Mouse (Mus musculus) myocyte (in vitro differentiated cells): ENCODE results near the gene Prkn. TPM values are rescaled to one million over a fixed set of nuclear protein-coding genes. Genes with fewer than 3 reads are reported as not detected.
A peak's percentile ranks its signal among the peaks of the same experiment; 100 is the strongest.
"Not testable (repeated sequence)": the region's sequence is repeated elsewhere in the genome, so short reads cannot be mapped to it uniquely, and the experiment has no call there.

Experiments
- H3K27me3 ChIP-seq: one replicate; pipeline ENCODE4 v1.6.1; 2011; ENCODE audit not compliant: control insufficient read depth, insufficient read depth, insufficient read length
- H3K36me3 ChIP-seq: one replicate; pipeline ENCODE4 v1.6.1; 2011; ENCODE audit not compliant: control insufficient read depth, insufficient read depth
- H3K4me2 ChIP-seq: one replicate; pipeline ENCODE4 v1.6.1; 2011; ENCODE audit warnings: low read depth, control low read depth
- H3K4me3 ChIP-seq: one replicate; pipeline ENCODE4 v1.5.1; 2011; ENCODE audit warnings: mild to moderate bottlenecking, control low read depth, moderate library complexity
- H3K79me2 ChIP-seq: one replicate; pipeline ENCODE4 v1.6.1; 2011; ENCODE audit not compliant: control insufficient read depth, insufficient read depth
- H3ac ChIP-seq: one replicate; pipeline ENCODE4 v1.6.1; 2011; ENCODE audit not compliant: control insufficient read depth, insufficient read length
- CEBPB ChIP-seq: IDR thresholded peaks from 2 replicates; pipeline ENCODE4 v1.6.1; 2011; ENCODE audit warnings: mild to moderate bottlenecking, moderate library complexity; ENCODE audit not compliant: poor library complexity, insufficient read depth, severe bottlenecking
- E2F4 ChIP-seq: IDR thresholded peaks from one replicate; pipeline ENCODE4 v1.6.1; 2011; ENCODE audit warnings: mild to moderate bottlenecking, control low read depth, moderate library complexity; ENCODE audit not compliant: insufficient read depth
- MAX ChIP-seq: IDR thresholded peaks from one replicate; pipeline ENCODE4 v1.6.1; 2011; ENCODE audit warnings: low read depth, mild to moderate bottlenecking, control low read depth
- MYOD1 ChIP-seq, 3 experiments: IDR thresholded peaks; one replicate each; pipeline ENCODE4 v1.6.1; 2011; ENCODE audit warnings: control low read depth in 2 of 3, low read depth in 2 of 3, mild to moderate bottlenecking in 2 of 3, moderate library complexity in 1 of 3; ENCODE audit not compliant: insufficient read length in 2 of 3, control insufficient read depth in 1 of 3
- MYOG ChIP-seq, 3 experiments: IDR thresholded peaks; one replicate each; pipeline ENCODE4 v1.6.1; 2011; ENCODE audit warnings: control low read depth in 2 of 3, low read depth in 2 of 3, mild to moderate bottlenecking in 2 of 3; ENCODE audit not compliant: insufficient read length in 2 of 3, control insufficient read depth in 1 of 3, insufficient read depth in 1 of 3
- POLR2A ChIP-seq: IDR thresholded peaks from one replicate; pipeline ENCODE4 v1.6.1; 2011; ENCODE audit warnings: low read depth, mild to moderate bottlenecking, control low read depth, moderate library complexity; ENCODE audit not compliant: insufficient read length
- POLR2AphosphoS2 ChIP-seq: IDR thresholded peaks from one replicate; pipeline ENCODE4 v1.6.1; 2011; ENCODE audit warnings: low read depth, control low read depth; ENCODE audit not compliant: insufficient read length
- REST ChIP-seq: IDR thresholded peaks from one replicate; pipeline ENCODE4 v1.6.1; 2011; ENCODE audit warnings: mild to moderate bottlenecking, control low read depth, moderate library complexity; ENCODE audit not compliant: insufficient read depth, insufficient read length
- SRF ChIP-seq: IDR thresholded peaks from one replicate; pipeline ENCODE4 v1.6.1; 2011; ENCODE audit warnings: low read depth; ENCODE audit not compliant: control insufficient read depth, insufficient read length
- TCF12 ChIP-seq: IDR thresholded peaks from one replicate; pipeline ENCODE4 v1.6.1; 2011; ENCODE audit warnings: mild to moderate bottlenecking, control low read depth; ENCODE audit not compliant: poor library complexity, insufficient read depth, severe bottlenecking
- TCF3 ChIP-seq: IDR thresholded peaks from one replicate; pipeline ENCODE4 v1.6.1; 2011; ENCODE audit warnings: low read depth, control low read depth; ENCODE audit not compliant: insufficient read length
- USF1 ChIP-seq: IDR thresholded peaks from one replicate; pipeline ENCODE4 v1.6.1; 2011; ENCODE audit warnings: low read depth, mild to moderate bottlenecking, control low read depth, moderate library complexity
- polyA plus RNA-seq: library from polyadenylated mRNA; unstranded; fragments of >200 nt; fragmentation: generic; extraction: Trizol; gene quantifications from one replicate; pipeline ENCODE4 v1.2.1, GENCODE M21; 2012; ENCODE audit warnings: missing spikeins

Gene Prkn
- polyA plus RNA-seq, 1 experiment = 0.26 TPM

DNA sequence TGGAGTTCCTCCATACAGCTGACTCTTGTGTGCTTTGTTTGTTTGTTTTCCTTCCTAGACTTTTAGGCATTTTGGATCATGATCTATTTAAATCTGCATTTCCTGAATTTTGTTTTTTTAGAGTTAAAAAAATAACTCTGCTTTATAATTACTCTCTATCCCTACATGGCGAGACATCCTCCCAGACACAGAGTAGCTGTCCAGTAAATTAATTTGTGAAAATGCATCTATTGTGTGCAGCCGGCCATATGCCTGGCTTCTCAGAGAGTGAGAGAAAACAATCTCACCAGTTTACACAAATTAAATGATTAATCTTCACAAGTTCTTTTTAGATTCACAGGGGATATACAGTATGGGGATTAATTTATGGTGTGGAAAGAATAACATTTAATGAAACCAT, 357.9 kb downstream of the Prkn start:
- Histone ChIP-seq H3K4me2 (no peak overlapping the region), H3K27me3 (no peaks in the 10 kb centered on the region), H3ac (no peak overlapping the region), H3K4me3 (no peak overlapping the region), H3K79me2 (no peaks in the 10 kb centered on the region), H3K36me3 (no peaks in the 10 kb centered on the region)
- TF ChIP-seq POLR2AphosphoS2 (no peak), TCF12 (no peak), SRF (no peak), REST (no peak), TCF3 (no peak), MYOG (IDR thresholded peaks at IDR 0.05; ENCODE audit: control insufficient read depth in 1 of 3, insufficient read depth in 1 of 3, insufficient read length in 2 of 3, low read depth in 2 of 3) (no peak), POLR2A (no peak), MAX (no peak), USF1 (no peak), CEBPB (no peak), E2F4 (no peak), MYOD1 (IDR thresholded peaks at IDR 0.05; ENCODE audit: control insufficient read depth in 1 of 3, insufficient read length in 2 of 3, low read depth in 2 of 3) (no peak)

DNA sequence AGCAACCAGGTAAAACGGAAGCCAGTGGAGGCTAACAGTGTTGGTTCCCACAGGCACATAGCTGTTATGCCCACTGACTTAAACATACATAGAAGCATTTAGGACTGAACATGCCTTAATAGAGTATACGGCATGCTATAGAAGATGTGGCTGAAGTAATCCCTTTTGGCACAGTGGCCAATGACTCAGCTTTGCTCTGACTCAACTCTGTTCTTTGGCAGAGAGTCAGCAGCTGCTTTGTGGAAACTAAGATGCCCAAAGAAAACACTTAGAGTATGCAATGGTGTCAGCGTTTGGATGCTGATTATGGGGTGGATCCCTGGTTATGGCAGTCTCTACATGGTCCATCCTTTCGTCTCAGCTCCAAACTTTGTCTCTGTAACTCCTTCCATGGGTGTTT, 368.9 kb downstream of the Prkn start:
- H3K27me3 ChIP-seq, H3K4me3 ChIP-seq, H3K79me2 ChIP-seq, H3K36me3 ChIP-seq, H3ac ChIP-seq: not testable (repeated sequence)
- H3K4me2 ChIP-seq = peak overlapping the region; percentile 36

DNA sequence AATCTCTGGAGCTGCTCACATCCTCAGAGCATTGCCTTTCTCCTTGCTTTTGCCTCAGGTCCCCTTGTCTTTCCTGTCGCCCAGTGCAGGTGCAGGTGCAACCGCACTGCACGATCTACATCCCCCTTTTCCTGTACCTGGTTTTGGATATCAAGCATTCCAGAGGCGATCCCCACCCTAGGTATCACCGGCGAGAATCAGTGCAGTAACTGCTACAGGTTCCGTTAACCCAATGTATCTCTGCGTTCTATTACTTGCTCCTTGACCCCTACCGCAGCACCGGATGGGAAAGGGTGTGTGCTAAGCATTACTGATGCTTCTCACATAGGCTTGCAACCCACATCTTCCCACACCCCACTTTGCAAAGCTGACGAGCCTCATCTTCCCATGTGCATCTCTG, 370.8 kb downstream of the Prkn start:
- TF ChIP-seq SRF = no peak
- no peak for TF ChIP-seq POLR2A
- no peak for TF ChIP-seq POLR2AphosphoS2
- no peak overlapping the region for H3K4me3 ChIP-seq
- no peaks in the 10 kb centered on the region for H3K27me3 ChIP-seq
- H3K79me2 ChIP-seq = no peaks in the 10 kb centered on the region
- no peaks in the 10 kb centered on the region for H3K36me3 ChIP-seq
- no peak overlapping the region for H3ac ChIP-seq
- H3K4me2 ChIP-seq = no peak overlapping the region

DNA sequence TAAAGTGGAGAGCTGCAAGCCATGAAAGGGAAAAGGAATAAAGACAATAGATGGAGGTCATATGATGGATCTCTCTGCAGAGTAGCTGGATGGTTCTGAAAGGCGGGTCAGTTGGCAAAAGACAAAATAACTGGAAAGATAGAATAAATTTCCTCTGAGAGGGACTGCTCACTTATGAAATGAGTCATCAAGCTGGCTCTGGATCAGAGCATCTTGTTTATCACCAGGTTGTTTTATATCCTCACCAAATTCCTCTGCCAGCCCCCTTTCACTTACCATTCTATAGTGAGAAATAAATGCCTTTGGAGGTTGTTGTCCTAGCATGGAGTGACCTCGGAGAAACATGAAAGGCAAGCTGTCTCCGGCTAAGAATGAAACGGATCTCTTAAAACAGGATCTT, 371.4 kb downstream of the Prkn start:
- H3K79me2 ChIP-seq = no peaks in the 10 kb centered on the region

DNA sequence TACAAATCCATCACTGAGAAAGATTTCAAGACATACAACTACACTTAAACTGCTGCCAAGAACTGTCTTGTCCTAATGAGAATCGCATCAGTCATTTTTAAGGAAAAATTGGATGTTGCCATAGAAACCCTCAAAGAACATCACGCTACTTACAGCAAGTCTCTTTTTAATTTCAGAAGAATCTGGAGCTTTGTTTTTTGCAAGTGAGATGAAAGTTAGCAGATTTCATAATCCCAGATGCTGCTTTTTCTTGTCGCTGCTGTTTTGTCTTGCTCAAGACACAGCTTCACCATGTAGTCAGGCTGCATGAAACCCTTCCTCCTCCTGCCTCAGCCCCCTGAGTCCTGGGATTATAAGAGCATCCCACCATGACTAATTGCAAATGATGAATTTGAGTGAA, 373.5 kb downstream of the Prkn start:
- Histone ChIP-seq H3K79me2 (no peaks in the 10 kb centered on the region), H3K36me3 (no peaks in the 10 kb centered on the region), H3K27me3 (no peaks in the 10 kb centered on the region), H3K4me3 (no peak overlapping the region), H3K4me2 (no peak overlapping the region), H3ac (no peak overlapping the region)
- TF ChIP-seq REST = no peak
- TF ChIP-seq USF1 = no peak
- TF ChIP-seq POLR2AphosphoS2 = no peak
- no peak for TF ChIP-seq POLR2A
- no peak for TF ChIP-seq SRF
- no peak for TF ChIP-seq CEBPB
- no peak for TF ChIP-seq E2F4
- no peak for TF ChIP-seq MYOG (IDR thresholded peaks at IDR 0.05; ENCODE audit: control insufficient read depth in 1 of 3, insufficient read depth in 1 of 3, insufficient read length in 2 of 3, low read depth in 2 of 3)
- no peak for TF ChIP-seq TCF12
- no peak for TF ChIP-seq MYOD1 (IDR thresholded peaks at IDR 0.05; ENCODE audit: control insufficient read depth in 1 of 3, insufficient read length in 2 of 3, low read depth in 2 of 3)
- TF ChIP-seq MAX = no peak
- TF ChIP-seq TCF3 = no peak

More for the DNA sequence above, 371.4 kb downstream of the Prkn start:
- Histone ChIP-seq H3K4me3 (no peak overlapping the region), H3K4me2 (no peak overlapping the region), H3K27me3 (no peaks in the 10 kb centered on the region), H3ac (no peak overlapping the region), H3K36me3 (no peaks in the 10 kb centered on the region)
- TF ChIP-seq SRF = no peak
- TF ChIP-seq USF1 = no peak
- no peak for TF ChIP-seq MYOG (IDR thresholded peaks at IDR 0.05; ENCODE audit: control insufficient read depth in 1 of 3, insufficient read depth in 1 of 3, insufficient read length in 2 of 3, low read depth in 2 of 3)
- no peak for TF ChIP-seq E2F4
- no peak for TF ChIP-seq TCF3
- TF ChIP-seq TCF12 = no peak
- TF ChIP-seq MYOD1 (IDR thresholded peaks at IDR 0.05; ENCODE audit: control insufficient read depth in 1 of 3, insufficient read length in 2 of 3, low read depth in 2 of 3) = no peak
- TF ChIP-seq POLR2A = no peak
- TF ChIP-seq POLR2AphosphoS2 = no peak
- no peak for TF ChIP-seq REST
- no peak for TF ChIP-seq MAX
- no peak for TF ChIP-seq CEBPB
